Mouse (Mus musculus) liver, embryonic 14.5 days (tissue): Measurements from ENCODE around the gene Hils1. TPM values are rescaled to one million over a fixed set of nuclear protein-coding genes. Genes with fewer than 3 reads are reported as not detected.

ENCODE experiments used
- ATAC-seq: fragments of 200-750 bp; cut with Nextera tagmentation; 2 replicates; pipeline ENCODE4 v1.8.0; 2017; ENCODE audit warnings: moderate number of reproducible peaks, mild to moderate bottlenecking, moderate library complexity; ENCODE audit not compliant: insufficient read depth
- DNase-seq, 3 experiments: peaks; one replicate each; pipeline ENCODE4 v3.0.0-alpha.2; 2012 to 2013; ENCODE audit warnings: low read depth in 3 of 3, low spot score in 3 of 3
- H3K27ac ChIP-seq: fragments of 300-500 bp; sonication (generic); 2 replicates; pipeline ENCODE4 v1.5.1; 2014; ENCODE audit warnings: moderate library complexity, mild to moderate bottlenecking, control low read depth, inconsistent platforms
- H3K27me3 ChIP-seq: fragments of 300-500 bp; sonication (generic); 2 replicates; pipeline ENCODE4 v1.6.1; 2014; ENCODE audit warnings: mild to moderate bottlenecking, low read length, moderate library complexity; ENCODE audit not compliant: control insufficient read depth, insufficient read depth
- H3K36me3 ChIP-seq: fragments of 300-500 bp; sonication (generic); replicated peaks from 2 replicates; pipeline ENCODE4 v1.6.1; 2014; ENCODE audit warnings: low read depth; ENCODE audit not compliant: control insufficient read depth, insufficient read depth
- H3K4me1 ChIP-seq, 2 experiments: fragments of 200-500 bp in 1 of 2; fragments of 300-500 bp in 1 of 2; sonication (generic) in 1 of 2; replicated peaks; 2 replicates each; pipeline ENCODE4 v1.6.1; 2012 to 2014; ENCODE audit warnings: antibody characterized with exemption in 1 of 2, inconsistent platforms in 1 of 2, low read length in 1 of 2; ENCODE audit not compliant: control insufficient read depth in 2 of 2, insufficient read depth in 2 of 2
- H3K4me2 ChIP-seq: fragments of 300-500 bp; sonication (generic); 2 replicates; pipeline ENCODE4 v1.6.1; 2014; ENCODE audit warnings: low read depth, mild to moderate bottlenecking, control low read depth, moderate library complexity
- H3K4me3 ChIP-seq, 2 experiments: fragments of 200-500 bp in 1 of 2; fragments of 300-500 bp in 1 of 2; sonication (generic) in 1 of 2; 2 replicates each; pipeline ENCODE4 v1.5.1; 2012 to 2014; ENCODE audit warnings: low read depth in 2 of 2, low read length in 2 of 2, mild to moderate bottlenecking in 2 of 2, control low read depth in 1 of 2, inconsistent platforms in 1 of 2, moderate library complexity in 1 of 2; ENCODE audit not compliant: insufficient read depth in 1 of 2
- H3K9ac ChIP-seq: fragments of 300-500 bp; sonication (generic); replicated peaks from 2 replicates; pipeline ENCODE4 v1.6.1; 2014; ENCODE audit warnings: mild to moderate bottlenecking, control low read depth, moderate library complexity
- H3K9me3 ChIP-seq: fragments of 300-500 bp; sonication (generic); 2 replicates; pipeline ENCODE4 v1.6.1; 2016; ENCODE audit warnings: low read length, mixed read lengths; ENCODE audit not compliant: control insufficient read depth
- CTCF ChIP-seq: IDR thresholded peaks from 2 replicates; pipeline ENCODE4 v1.5.1; 2016; ENCODE audit warnings: antibody characterized with exemption, low read depth, control low read depth
- EP300 ChIP-seq: IDR thresholded peaks from 2 replicates; pipeline ENCODE4 v1.6.1; 2016; ENCODE audit warnings: antibody characterized with exemption, low read depth
- WGBS: fragments of 180-500 bp; shearing (Covaris S2); extraction: QIAGEN DNeasy Blood & Tissue Kit; methylation state at CpG from one replicate; pipeline ENCODE4 v1.1.7; 2014; ENCODE audit not compliant: insufficient replicate concordance; 5-methylcytosine and 5-hydroxymethylcytosine counted together
- polyA plus RNA-seq, 2 experiments: library from polyadenylated mRNA; depleted of rRNA in 1 of 2; stranded (reverse) in 1 of 2; unstranded in 1 of 2; fragments of >200 nt; fragmentation: Nextera tagmentation in 1 of 2; extraction: Ambion mirVana in 1 of 2; gene quantifications; 2 replicates each; pipeline versions ENCODE4 v1.2.1 to v1.2.3; 2012 to 2014

Hils1 gene
- polyA plus RNA-seq, 2 experiments = not detected

GRCm38 (mm10) chr11:95001058-95001457, 33.7 kb downstream of the Hils1 start:
- Histone ChIP-seq H3K27me3 (no peaks in the 10 kb centered on the region), H3K36me3 (peaks cover 39% of the 10 kb centered on the region), H3K4me3 (no peak overlapping the region), H3K9me3 (no peaks in the 10 kb centered on the region), H3K27ac (peak overlapping the region; percentile 45), H3K9ac (peak overlapping the region; percentile 45), H3K4me2 (peak overlapping the region; percentile 54), H3K4me1 (peaks cover 33 to 50% of the 10 kb centered on the region in 2 experiments)
- peak; percentile 35; the same call in 1 of the 2 replicates for ATAC-seq
- 5% methylated on average over 8 of the region's 8 CpGs for WGBS
- DNase-seq = peak in 2 of 3 experiments; percentile 65 to 70
- no peak; the same call in 1 of the 2 replicates for TF ChIP-seq EP300
- TF ChIP-seq CTCF = peak; percentile 99

DNA sequence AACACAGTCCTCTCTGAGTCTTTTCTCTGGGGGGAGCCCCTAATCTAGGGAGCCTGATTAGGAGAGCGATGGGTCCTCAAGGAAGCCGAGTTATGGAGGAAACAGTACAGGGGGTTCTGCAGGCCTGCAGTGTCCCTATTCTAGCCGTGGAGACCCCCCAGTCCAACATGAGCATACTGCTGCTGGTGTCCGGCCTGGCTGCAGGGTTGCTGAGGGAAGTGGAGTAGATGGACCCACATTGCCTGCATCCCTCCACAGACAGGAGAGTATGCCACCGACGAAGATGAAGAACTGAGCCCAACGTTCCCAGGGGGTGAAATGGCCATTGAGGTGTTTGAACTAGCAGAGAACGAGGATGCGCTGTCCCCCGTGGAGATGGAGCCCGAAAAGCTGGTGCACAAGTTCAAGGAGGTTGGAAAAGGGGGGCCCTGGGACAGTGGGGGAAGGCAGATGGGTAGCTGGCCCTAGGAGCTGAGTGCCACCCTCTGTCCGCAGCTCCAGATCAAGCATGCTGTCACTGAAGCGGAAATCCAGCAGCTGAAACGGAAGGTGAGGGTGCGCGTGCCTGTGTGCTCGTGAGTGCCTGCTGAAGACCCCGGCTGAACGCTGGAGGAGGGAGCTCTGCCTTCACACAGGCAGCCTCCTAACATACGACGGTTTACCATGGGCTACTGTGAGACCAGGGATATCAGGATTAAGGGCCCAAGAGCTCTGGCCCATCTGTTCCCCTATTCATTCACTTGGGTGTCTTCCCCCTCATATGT, 34.4 kb downstream of the Hils1 start:
- H3K9me3 ChIP-seq = no peaks in the 10 kb centered on the region
- ATAC-seq (no peak), DNase-seq (no peak)
- H3K9ac ChIP-seq = peak overlapping the region; percentile 3; the same call in 1 of the 2 replicates
- no peaks in the 10 kb centered on the region for H3K27me3 ChIP-seq
- H3K4me3 ChIP-seq = no peak overlapping the region
- TF ChIP-seq CTCF = no peak
- peak overlapping the region; percentile 33; the same call in 1 of the 2 replicates for H3K27ac ChIP-seq
- peaks cover 31 to 50% of the 10 kb centered on the region in 2 experiments for H3K4me1 ChIP-seq
- H3K36me3 ChIP-seq = peaks cover 34% of the 10 kb centered on the region
- WGBS = 82% methylated on average over 21 of the region's 21 CpGs
- no peak overlapping the region for H3K4me2 ChIP-seq

- H3K4me2 ChIP-seq = no peak overlapping the region
- H3K9me3 ChIP-seq = no peaks in the 10 kb centered on the region
- ATAC-seq = no peak
- no peaks in the 10 kb centered on the region for H3K27me3 ChIP-seq
- peaks cover 33 to 50% of the 10 kb centered on the region in 2 experiments for H3K4me1 ChIP-seq
- TF ChIP-seq CTCF = no peak
- no peak for TF ChIP-seq EP300
- DNase-seq = no peak
- no peak overlapping the region for H3K27ac ChIP-seq
- H3K9ac ChIP-seq = no peak overlapping the region
- no peak overlapping the region for H3K4me3 ChIP-seq
- WGBS = 87% methylated on average over 8 of the region's 8 CpGs
- H3K36me3 ChIP-seq = peaks cover 32% of the 10 kb centered on the region
Measured at GRCm38 (mm10) chr11:95002705-95003104, 35.3 kb downstream of the Hils1 start.

DNA sequence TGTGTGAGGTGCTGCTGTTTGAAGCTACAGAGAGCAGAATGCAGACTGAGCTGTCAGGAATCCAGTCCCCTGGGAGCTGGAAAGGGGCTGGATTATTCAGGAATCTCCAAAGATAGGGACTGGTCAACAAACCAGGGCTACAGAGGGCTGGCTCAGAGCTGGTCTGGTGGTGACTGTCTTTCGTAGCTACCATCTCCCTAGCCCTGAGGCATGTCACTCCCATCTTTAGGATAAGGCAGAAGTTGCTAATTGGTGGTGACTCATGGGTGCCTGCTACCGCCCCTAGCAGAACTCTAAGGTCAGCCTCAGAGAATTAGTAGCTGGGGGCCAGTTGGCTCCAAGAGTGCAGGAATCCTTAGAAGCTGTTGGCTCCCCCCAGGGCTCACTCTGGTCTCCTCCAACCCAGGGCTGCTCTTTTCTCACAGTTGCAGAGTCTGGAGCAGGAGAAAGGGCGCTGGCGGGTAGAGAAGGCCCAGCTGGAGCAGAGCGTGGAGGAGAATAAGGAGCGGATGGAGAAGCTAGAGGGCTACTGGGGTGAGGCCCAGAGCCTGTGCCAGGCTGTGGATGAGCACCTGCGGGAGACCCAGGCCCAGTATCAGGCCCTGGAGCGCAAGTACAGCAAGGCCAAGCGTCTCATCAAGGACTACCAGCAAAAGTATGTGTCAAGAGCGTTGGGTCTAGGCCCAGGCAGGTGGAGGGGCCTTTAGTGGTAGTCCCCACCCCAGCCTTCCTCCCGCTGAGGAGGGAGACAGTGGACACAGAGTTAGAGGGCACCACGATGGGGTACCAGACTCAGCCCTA, 36.9 kb downstream of the Hils1 start:
- Histone ChIP-seq H3K4me1 (peaks cover 35 to 46% of the 10 kb centered on the region in 2 experiments), H3K27ac (no peak overlapping the region), H3K4me3 (no peak overlapping the region), H3K9me3 (no peaks in the 10 kb centered on the region), H3K4me2 (no peak overlapping the region), H3K9ac (no peak overlapping the region), H3K27me3 (no peaks in the 10 kb centered on the region), H3K36me3 (peaks cover 26% of the 10 kb centered on the region)
- TF ChIP-seq EP300 (no peak), CTCF (no peak)
- WGBS = 76% methylated on average over 12 of the region's 12 CpGs
- no peak for DNase-seq
- no peak for ATAC-seq

GRCm38 (mm10) chr11:95004937-95005198, 37.5 kb downstream of the Hils1 start:
- ATAC-seq (no peak), DNase-seq (no peak)
- Histone ChIP-seq H3K9me3 (no peaks in the 10 kb centered on the region), H3K9ac (no peak overlapping the region), H3K4me1 (peaks cover 35 to 41% of the 10 kb centered on the region in 2 experiments), H3K4me3 (no peak overlapping the region), H3K27ac (no peak overlapping the region), H3K36me3 (peaks cover 26% of the 10 kb centered on the region), H3K27me3 (no peaks in the 10 kb centered on the region), H3K4me2 (no peak overlapping the region)
- no peak for TF ChIP-seq EP300
- no peak for TF ChIP-seq CTCF
- WGBS = 80% methylated on average over 6 of the region's 6 CpGs
